Mouse (Mus musculus) layer of hippocampus, postnatal 14 days (tissue): ENCODE results near the gene Golm1. TPM values are rescaled to one million over a fixed set of nuclear protein-coding genes. Genes with fewer than 3 reads are reported as not detected.
A peak's percentile ranks its signal among the peaks of the same experiment; 100 is the strongest.
"Not testable (repeated sequence)": the region's sequence is repeated elsewhere in the genome, so short reads cannot be mapped to it uniquely, and the experiment has no call there.

ENCODE experiments used
- DNase-seq, 2 experiments: peaks; one replicate each; pipeline ENCODE4 v3.0.0; 2021 to 2022; ENCODE audit warnings: low spot score in 2 of 2, mixed read lengths in 1 of 2
- long read RNA-seq, 2 experiments: library from polyadenylated mRNA; stranded (forward); transcript quantifications; one replicate each; pipeline ENCODE4 v2.0.0; 2021
- total RNA-seq, 2 experiments: library from RNA; stranded (reverse); gene quantifications; 2 replicates each; pipeline ENCODE4 v1.2.3; 2021

The Golm1 gene
- 10 to 100 TPM; 57.0 to 59.4 TPM for total RNA-seq
- long read RNA-seq, experiment 1, transcript Golm1-201 (10 exons, 3,954 nt) = major isoform, 64 of 92 reads
- long read RNA-seq, experiment 1, partial matches to known transcripts = 5 of 92 reads
- long read RNA-seq, experiment 1, other reads (novel, unspliced or antisense) = 23 of 92 reads
- long read RNA-seq, experiment 2, transcript Golm1-201 (10 exons, 3,954 nt) = major isoform, 66 of 108 reads
- long read RNA-seq, experiment 2, partial matches to known transcripts = 4 of 108 reads
- long read RNA-seq, experiment 2, other reads (novel, unspliced or antisense) = 38 of 108 reads

DNA sequence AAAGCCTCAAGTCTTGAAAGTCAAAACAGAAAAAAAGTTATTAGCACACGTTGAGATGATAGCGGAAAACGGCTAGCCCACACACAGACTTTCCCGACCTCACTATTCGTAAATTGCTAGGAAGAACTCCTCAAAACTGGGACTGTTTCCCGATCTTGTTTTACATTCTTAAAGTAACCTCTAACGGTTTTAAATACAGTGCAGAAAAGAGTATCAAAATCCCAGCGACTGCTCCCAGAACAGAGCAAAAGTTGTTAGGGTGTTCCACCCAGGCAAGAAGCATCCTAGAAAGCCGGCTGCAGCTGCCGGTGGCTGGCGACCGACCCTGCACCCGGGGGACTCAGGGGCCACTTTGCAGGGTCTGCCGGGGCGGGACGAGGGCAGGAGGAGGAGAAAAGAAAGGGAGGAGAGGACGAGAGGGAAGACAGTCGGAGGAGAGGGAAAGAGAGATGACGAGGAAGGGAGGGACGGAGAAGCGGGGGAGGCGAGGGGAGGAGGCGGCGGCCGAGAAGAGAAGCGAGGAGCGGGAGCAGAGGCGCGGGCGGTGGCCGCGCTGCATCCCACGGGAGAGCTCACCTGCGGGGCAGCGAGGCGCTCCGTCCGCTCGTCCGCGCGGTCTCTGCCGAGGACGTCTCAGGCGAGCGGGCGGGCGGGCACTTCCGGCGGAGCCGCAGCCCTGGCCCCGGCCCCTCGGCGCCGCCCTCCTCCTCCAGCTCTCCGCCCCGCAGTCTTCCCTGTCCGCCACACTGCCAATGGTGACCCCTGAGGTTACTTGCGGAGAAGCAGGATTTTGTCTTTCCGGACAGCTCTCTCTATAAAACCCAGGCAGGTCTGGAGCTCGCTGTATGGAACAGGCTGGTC, at the start of gene Golm1:
Gene Golm1, minus strand, starts transcription at position 661 of the 861 bp plus-strand sequence.
- peak; percentile 39 to 56 for DNase-seq

DNA sequence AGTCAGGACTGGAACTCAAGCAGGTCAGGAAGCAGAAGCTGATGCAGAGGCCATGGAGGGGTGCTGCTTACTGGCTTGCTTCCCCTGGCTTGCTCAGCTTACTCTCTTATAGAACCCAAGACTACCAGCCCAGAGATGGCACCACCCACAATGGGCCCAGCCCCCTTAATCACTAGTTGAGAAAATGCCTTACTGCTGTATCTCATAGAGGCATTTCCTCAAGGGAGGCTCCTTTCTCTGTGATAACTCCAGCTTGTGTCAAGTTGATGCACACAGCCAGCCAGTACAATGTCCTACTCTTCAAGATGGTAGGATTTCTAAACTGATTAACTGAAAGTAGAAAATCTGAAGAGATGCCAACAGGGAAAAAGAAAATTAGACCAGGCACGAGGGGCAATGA, 46.5 kb upstream of the Golm1 start:
- not testable (repeated sequence) for DNase-seq

- DNase-seq = no peak
Measured at GRCm38 (mm10) chr13:59719475-59719874, 43.9 kb upstream of the Golm1 start.

DNA sequence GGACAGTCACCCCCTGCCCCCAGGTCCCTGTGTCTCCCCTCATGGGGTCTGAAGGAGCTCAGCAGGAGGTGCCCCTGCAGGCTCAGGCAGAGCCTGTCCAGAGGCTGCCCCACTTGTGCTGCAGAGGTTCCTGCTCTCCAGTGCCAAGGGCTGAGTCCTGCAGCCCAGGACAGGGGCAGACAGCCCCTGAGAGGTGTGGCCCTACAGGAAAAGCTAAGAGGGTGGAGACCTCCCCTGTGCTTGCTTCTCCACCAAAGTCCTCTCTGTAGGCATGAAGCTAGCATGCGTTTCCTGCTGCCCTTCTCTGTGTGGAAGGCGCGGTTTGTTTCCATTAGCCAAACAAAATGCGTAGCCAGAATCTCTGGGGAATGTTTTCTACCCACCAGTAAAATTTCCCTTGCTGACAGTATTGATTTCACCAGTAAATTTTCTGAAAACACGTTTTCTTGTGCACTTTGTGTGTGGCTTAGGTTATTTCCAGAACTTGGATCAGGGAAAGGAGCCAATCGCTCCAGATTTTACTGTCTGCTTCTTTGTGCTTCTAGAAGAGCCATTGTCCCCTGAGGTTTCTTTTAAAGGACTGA, 43.3 kb upstream of the Golm1 start:
- DNase-seq = not testable (repeated sequence)

GRCm38 (mm10) chr13:59713710-59714109, 38.1 kb upstream of the Golm1 start:
- no peak for DNase-seq

DNA sequence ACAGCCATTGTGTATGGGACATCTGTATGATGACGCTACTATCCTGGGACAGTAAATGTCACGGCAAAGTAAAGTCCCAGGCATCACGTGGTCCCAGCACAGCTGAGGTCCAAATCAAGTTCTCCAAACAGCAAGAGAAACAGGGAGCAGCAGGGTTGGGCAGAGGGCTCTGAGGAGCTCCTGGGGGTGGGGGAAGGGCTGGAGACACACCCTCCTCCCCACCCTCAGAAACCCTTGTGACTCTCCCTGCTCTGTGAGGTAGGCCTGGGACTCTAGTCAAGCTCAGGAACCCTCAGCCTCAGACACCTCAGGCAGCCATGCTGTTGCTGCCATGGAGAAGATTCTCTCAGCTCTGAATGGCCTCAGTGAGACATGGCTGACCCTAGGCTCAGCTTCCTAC, 36.4 kb upstream of the Golm1 start, which contains the start of gene Spata31d1b:
Gene Spata31d1b, plus strand, starts transcription at position 301 of the 400 bp plus-strand sequence.
- not testable (repeated sequence) for DNase-seq

- no peak for DNase-seq
Measured at GRCm38 (mm10) chr13:59710230-59710629, 34.6 kb upstream of the Golm1 start, which contains the start of gene Spata31d1a. Gene Spata31d1a, minus strand, starts transcription at chr13:59710330.

DNA sequence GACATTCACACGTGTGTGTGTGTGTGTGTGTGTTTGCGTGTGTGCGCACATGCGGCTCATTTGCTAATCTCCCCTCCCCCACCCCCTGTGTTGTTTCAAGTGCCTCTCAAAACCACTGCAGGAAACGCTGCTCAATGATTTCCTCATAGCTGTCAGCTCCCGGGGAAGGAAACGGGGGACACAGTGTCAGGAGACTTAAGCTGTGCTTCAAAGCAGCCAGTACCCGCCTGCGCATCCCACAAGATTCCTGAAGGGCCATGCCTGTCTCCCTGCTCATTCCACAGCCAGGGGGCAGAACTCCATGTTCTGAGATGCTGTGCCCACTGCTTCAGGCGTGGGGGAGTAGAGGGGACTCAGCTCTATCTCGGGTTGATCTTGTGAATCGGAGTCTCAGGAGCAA, 29.0 kb upstream of the Golm1 start:
- DNase-seq = peak; percentile 26 to 28

- no peak for DNase-seq
Measured at GRCm38 (mm10) chr13:59703514-59703913, 27.9 kb upstream of the Golm1 start.

DNA sequence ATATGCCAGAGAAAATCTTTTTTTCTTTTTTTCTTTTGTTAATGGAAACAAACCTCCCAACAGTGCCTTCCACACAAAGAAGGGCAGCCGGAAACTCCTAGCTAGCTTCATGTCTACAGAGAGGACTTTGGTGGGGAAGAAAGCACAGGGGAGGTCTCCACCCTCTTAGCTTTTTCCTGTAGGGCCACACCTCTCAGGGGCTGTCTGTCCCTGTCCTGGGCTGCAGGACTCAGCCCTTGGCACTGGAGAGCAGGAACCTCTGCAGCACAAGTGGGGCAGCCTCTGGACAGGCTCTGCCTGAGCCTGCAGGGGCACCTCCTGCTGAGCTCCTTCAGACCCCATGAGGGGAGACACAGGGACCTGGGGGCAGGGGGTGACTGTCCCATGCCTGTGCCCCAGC, 24.5 kb upstream of the Golm1 start:
- not testable (repeated sequence) for DNase-seq

DNA sequence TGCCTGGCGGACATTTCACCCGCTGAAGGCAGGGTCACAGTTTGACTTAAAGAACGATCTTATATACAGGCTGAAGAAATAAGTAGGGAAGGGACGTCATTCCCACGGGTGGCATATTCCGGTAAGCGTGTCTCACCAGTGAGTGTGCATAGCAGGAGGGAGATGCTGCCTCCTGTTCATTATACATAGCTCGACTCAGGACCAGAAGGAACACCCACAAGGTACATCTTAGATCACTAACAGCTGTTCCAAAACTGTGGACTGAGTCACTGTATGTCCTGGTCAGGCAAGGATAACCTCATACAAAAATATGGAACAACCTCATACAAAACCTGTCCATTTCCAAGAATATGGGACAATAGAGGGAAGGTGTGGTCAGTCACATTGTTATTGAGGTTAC, 23.5 kb upstream of the Golm1 start:
- DNase-seq = no peak

DNA sequence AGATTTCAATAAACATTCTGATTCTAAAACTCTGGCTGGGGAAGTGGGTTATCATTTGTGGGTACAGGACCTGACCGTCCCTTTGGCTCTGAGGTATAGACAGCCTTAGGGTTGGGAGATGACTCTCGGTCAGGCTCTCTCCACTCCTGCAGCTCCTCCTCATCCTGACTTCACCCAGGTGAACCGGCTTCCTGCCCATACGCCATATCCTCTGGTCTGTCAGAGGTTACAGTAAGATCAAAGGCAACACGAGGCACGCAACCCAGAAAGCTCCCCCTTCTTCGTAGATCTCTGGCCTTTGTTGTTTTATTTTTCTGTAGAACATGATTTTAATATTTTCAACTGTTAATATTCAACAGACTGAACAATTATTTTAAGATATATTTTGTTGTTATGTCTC, 20.2 kb upstream of the Golm1 start:
- no peak for DNase-seq

GRCm38 (mm10) chr13:59694008-59694407, 18.4 kb upstream of the Golm1 start, which contains the start of gene 4921517D22Rik:
Gene 4921517D22Rik, minus strand, starts transcription at chr13:59694108.
- no peak for DNase-seq

DNA sequence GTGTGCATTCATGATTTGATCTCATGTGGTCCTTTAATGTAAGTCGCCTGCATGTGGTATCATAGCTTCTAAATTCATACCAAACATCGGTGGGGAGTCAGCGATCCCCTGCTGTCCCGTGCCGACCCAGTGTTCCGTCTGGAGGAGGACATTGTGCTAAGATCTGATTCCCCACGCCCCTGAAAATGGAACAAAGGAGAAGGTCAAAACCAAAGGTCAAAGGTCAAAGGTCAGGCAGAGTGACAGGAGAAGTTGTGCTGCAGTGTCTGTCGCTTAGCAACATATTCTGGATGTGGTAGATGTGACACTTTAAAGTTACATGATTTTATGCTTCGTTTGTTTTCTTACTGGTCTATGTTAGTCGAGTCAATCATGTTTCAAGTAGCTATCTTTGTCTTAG, 15.9 kb upstream of the Golm1 start:
- DNase-seq = no peak

GRCm38 (mm10) chr13:59690576-59690975, 15.0 kb upstream of the Golm1 start:
- DNase-seq = no peak

DNA sequence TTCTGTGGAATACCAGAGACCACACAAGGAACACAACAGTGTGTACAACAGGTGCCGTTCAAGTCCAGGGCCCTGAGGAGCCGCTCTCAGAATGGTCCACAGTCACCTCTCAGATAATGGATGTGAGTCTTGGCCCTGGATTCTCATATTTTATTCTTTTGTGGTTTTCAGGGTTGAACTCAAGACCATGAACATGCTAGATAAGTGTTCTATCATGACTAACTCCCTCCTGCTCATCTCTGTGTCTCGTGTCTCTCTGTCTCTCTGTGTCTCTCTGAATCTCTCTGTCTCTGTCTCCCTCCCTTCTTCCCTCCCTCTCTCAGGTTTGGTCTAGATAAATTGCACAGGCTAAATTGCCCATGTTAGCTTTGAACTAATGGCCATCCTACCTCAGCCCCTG, 14.2 kb upstream of the Golm1 start:
- no peak for DNase-seq

DNA sequence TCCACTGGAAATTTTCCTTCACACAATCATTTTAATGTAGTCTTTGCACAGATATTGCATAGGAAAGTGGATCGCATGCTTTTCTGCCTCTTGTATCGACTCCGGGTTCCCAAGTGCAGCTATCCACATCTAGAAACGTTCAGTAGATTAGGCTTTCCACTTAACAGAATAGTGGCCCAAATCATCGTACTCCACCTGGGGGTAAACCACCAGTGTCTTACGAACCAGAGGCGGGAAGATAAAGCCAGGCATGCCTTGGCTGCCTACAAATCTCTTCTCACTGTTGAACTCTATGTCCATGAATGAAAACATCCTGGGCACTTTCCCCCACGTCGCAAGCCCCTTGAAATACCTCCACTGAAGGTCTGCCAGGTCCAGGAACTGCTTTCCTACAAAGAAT, 13.7 kb upstream of the Golm1 start:
- no peak for DNase-seq

- DNase-seq = no peak
Measured at GRCm38 (mm10) chr13:59688338-59688770, 12.7 kb upstream of the Golm1 start.

DNA sequence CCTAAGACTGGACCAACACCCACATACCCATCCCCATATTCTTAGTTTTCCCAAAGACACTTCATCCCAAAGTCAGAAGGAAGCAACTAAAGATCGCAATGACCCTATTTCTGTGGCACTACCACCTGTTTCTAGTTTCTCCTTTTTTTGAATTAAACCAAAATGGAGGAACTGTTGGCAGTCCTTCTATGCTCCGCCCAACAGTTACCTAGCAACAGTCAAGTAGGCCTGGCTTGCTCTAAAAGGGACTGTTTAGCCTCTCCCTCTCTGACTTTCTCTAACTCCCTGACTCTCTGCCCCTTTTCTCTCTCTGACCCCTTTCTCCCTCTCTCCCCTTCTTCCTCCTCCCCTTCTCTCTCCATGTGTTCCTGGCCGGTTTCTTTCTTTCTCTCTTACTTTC, 9.6 kb upstream of the Golm1 start:
- no peak for DNase-seq

DNA sequence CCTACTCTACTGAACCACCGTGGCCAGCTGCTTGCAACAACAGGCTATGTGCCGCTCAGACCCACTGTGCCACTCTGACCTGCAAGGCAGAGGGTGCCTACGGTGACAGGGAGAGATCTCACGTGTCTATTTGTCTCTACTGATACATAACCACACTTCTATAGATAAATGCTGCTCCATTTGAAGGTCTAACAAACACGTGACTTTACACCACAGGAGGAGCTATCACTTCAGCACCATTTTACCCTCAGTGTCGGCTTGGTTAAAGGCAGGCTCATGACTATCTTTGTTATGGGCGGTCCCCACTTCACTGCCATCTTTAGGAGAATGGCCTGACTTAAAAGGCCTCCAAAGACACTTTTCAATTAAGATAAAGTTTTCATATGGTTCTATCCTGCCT, 7.0 kb upstream of the Golm1 start:
- DNase-seq = no peak

GRCm38 (mm10) chr13:59679908-59680307, 4.3 kb upstream of the Golm1 start:
- DNase-seq = no peak

DNA sequence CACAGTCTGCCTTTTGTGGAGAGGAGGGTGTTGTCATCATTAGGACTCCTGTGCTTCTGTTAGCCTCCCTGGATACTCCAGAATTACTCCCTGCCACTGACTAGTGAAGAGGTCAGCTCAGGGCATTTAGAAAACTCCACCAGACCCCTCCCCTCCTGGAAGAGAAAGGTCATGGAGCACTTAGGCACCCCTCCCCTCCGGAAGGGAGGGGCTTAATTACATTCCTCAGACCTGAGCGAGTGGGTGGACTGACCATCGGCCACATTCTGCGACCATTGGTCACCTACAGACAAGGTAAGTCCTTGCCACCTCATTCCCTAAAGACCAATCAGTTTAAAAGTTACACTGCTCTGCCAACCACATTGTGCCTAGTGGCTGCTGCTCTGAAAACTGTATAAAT, 3.7 kb upstream of the Golm1 start:
- no peak for DNase-seq
